Mouse (Mus musculus): ENCODE data around the gene Il2.

Gene Il2

GRCm38 (mm10) chr3:37125655-37126054 lies at the start of gene Il2:
Gene Il2 (minus strand): TSS chr3:37125959.
- no peaks in the 10 kb centered on the region for H3K36me3 ChIP-seq (ENCODE audit: insufficient read depth, low read length)
- no peaks in the 10 kb centered on the region for H3K4me1 ChIP-seq (replicated peaks; ENCODE audit: low read depth, low read length)
- no peaks in the 10 kb centered on the region for H3K9me3 ChIP-seq (ENCODE audit: low read length)
- H3K4me3 ChIP-seq (replicated peaks; ENCODE audit: low read length) = no peak within 1 kb of the TSS
- no peaks in the 10 kb centered on the region for H3K27me3 ChIP-seq (ENCODE audit: insufficient read depth, low read length)
- TF ChIP-seq CTCF (conservative IDR thresholded peaks at IDR 0.05; ENCODE audit: low read length) = no peak
- TF ChIP-seq NANOG (IDR thresholded peaks at IDR 0.05; ENCODE audit: borderline replicate concordance, low read length) = no peak
- no peak for TF ChIP-seq POU5F1 (IDR thresholded peaks at IDR 0.05; ENCODE audit: borderline replicate concordance, low read length)

- Histone ChIP-seq H3K27me3 (ENCODE audit: insufficient read depth, low read length) (no peaks in the 10 kb centered on the region), H3K9me3 (ENCODE audit: low read length) (peaks cover 5% of the 10 kb centered on the region; the same call in 1 of the 2 replicates), H3K36me3 (ENCODE audit: insufficient read depth, low read length) (no peaks in the 10 kb centered on the region), H3K4me3 (replicated peaks; ENCODE audit: low read length) (no peak overlapping the region), H3K4me1 (replicated peaks; ENCODE audit: low read depth, low read length) (no peaks in the 10 kb centered on the region)
- TF ChIP-seq NANOG (IDR thresholded peaks at IDR 0.05; ENCODE audit: borderline replicate concordance, low read length) = no peak
- no peak for TF ChIP-seq POU5F1 (IDR thresholded peaks at IDR 0.05; ENCODE audit: borderline replicate concordance, low read length)
- no peak for TF ChIP-seq CTCF (conservative IDR thresholded peaks at IDR 0.05; ENCODE audit: low read length)
Observed at GRCm38 (mm10) chr3:37174711-37175572, 49.2 kb upstream of the Il2 start.

GRCm38 (mm10) chr3:37173285-37173684 lies 47.5 kb upstream of the Il2 start:
- Histone ChIP-seq H3K9me3 (ENCODE audit: low read length) (peaks cover 5% of the 10 kb centered on the region; the same call in 1 of the 2 replicates), H3K4me3 (replicated peaks; ENCODE audit: low read length) (no peak overlapping the region), H3K4me1 (replicated peaks; ENCODE audit: low read depth, low read length) (no peaks in the 10 kb centered on the region), H3K27me3 (ENCODE audit: insufficient read depth, low read length) (no peaks in the 10 kb centered on the region), H3K36me3 (ENCODE audit: insufficient read depth, low read length) (no peaks in the 10 kb centered on the region)
- TF ChIP-seq NANOG (IDR thresholded peaks at IDR 0.05; ENCODE audit: borderline replicate concordance, low read length) (no peak), CTCF (conservative IDR thresholded peaks at IDR 0.05; ENCODE audit: low read length) (no peak), POU5F1 (IDR thresholded peaks at IDR 0.05; ENCODE audit: borderline replicate concordance, low read length) (no peak)

- no peaks in the 10 kb centered on the region for H3K27me3 ChIP-seq (ENCODE audit: insufficient read depth, low read length)
- H3K4me1 ChIP-seq (replicated peaks; ENCODE audit: low read depth, low read length) = no peaks in the 10 kb centered on the region
Observed at GRCm38 (mm10) chr3:37169283-37169682, 43.5 kb upstream of the Il2 start.

GRCm38 (mm10) chr3:37161096-37161495 lies 35.3 kb upstream of the Il2 start:
- TF ChIP-seq NANOG (IDR thresholded peaks at IDR 0.05; ENCODE audit: borderline replicate concordance, low read length) (no peak), CTCF (conservative IDR thresholded peaks at IDR 0.05; ENCODE audit: low read length) (no peak), POU5F1 (IDR thresholded peaks at IDR 0.05; ENCODE audit: borderline replicate concordance, low read length) (no peak)
- H3K36me3 ChIP-seq (ENCODE audit: insufficient read depth, low read length) = no peaks in the 10 kb centered on the region
- H3K4me3 ChIP-seq (replicated peaks; ENCODE audit: low read length) = no peak overlapping the region
- H3K27me3 ChIP-seq (ENCODE audit: insufficient read depth, low read length) = no peaks in the 10 kb centered on the region
- H3K9me3 ChIP-seq (ENCODE audit: low read length) = no peaks in the 10 kb centered on the region
- no peaks in the 10 kb centered on the region for H3K4me1 ChIP-seq (replicated peaks; ENCODE audit: low read depth, low read length)

More at GRCm38 (mm10) chr3:37169283-37169682, 43.5 kb upstream of the Il2 start:
- Histone ChIP-seq H3K36me3 (ENCODE audit: insufficient read depth, low read length) (no peaks in the 10 kb centered on the region), H3K9me3 (ENCODE audit: low read length) (peaks cover 5% of the 10 kb centered on the region; the same call in 1 of the 2 replicates), H3K4me3 (replicated peaks; ENCODE audit: low read length) (no peak overlapping the region)
- no peak for TF ChIP-seq NANOG (IDR thresholded peaks at IDR 0.05; ENCODE audit: borderline replicate concordance, low read length)
- no peak for TF ChIP-seq CTCF (conservative IDR thresholded peaks at IDR 0.05; ENCODE audit: low read length)
- TF ChIP-seq POU5F1 (IDR thresholded peaks at IDR 0.05; ENCODE audit: borderline replicate concordance, low read length) = no peak

- no peak overlapping the region for H3K4me3 ChIP-seq (replicated peaks; ENCODE audit: low read length)
- TF ChIP-seq CTCF (conservative IDR thresholded peaks at IDR 0.05; ENCODE audit: low read length) (no peak), NANOG (IDR thresholded peaks at IDR 0.05; ENCODE audit: borderline replicate concordance, low read length) (no peak), POU5F1 (IDR thresholded peaks at IDR 0.05; ENCODE audit: borderline replicate concordance, low read length) (no peak)
- H3K9me3 ChIP-seq (ENCODE audit: low read length) = no peaks in the 10 kb centered on the region
- no peaks in the 10 kb centered on the region for H3K27me3 ChIP-seq (ENCODE audit: insufficient read depth, low read length)
- H3K36me3 ChIP-seq (ENCODE audit: insufficient read depth, low read length) = no peaks in the 10 kb centered on the region
- H3K4me1 ChIP-seq (replicated peaks; ENCODE audit: low read depth, low read length) = no peaks in the 10 kb centered on the region
Observed at GRCm38 (mm10) chr3:37158246-37158645, 32.5 kb upstream of the Il2 start.

DNA sequence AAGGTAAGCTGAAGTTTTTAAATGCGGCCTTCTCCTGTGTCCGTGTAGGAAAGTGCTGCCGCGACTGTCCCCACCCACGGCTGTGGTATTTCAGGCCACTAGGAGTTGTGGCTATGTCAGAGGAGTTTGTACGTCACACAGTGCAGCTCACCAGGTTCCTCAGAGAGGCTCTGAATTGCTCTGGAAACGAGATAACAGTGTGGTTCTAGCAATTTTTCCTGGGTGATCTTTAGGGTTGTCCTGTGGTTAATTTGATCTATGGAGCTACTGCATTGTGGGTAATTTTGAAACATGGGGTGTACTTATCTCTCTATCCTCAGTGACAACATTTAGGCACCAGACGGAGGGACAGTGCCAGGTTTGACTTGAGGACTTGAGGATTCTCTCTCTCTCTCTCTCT lies 31.3 kb upstream of the Il2 start:
- TF ChIP-seq CTCF (conservative IDR thresholded peaks at IDR 0.05; ENCODE audit: low read length) (no peak), NANOG (IDR thresholded peaks at IDR 0.05; ENCODE audit: borderline replicate concordance, low read length) (no peak), POU5F1 (IDR thresholded peaks at IDR 0.05; ENCODE audit: borderline replicate concordance, low read length) (no peak)
- Histone ChIP-seq H3K36me3 (ENCODE audit: insufficient read depth, low read length) (no peaks in the 10 kb centered on the region), H3K27me3 (ENCODE audit: insufficient read depth, low read length) (no peaks in the 10 kb centered on the region), H3K4me3 (replicated peaks; ENCODE audit: low read length) (no peak overlapping the region), H3K4me1 (replicated peaks; ENCODE audit: low read depth, low read length) (no peaks in the 10 kb centered on the region), H3K9me3 (ENCODE audit: low read length) (no peaks in the 10 kb centered on the region)

DNA sequence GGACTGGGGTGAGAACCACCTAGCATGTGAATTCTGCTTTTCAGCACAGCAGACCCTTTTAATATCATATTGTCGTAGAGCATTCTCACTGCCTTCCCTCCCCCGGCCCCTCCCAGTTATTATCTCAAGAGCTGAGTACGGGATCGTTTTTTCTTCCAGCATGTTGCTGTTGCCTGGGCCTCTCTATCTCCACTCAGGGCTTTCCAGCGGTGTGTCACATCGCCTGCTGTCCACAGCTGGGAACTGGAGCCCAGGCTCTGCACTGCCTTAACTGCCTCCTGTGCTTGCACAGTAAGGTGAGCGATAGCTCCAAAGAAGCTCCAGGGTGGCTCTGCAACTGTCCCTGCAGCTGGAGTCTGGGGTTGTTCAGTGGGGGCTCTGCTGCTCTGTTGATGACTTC lies 28.6 kb upstream of the Il2 start:
- Histone ChIP-seq H3K9me3 (ENCODE audit: low read length) (no peaks in the 10 kb centered on the region), H3K4me1 (replicated peaks; ENCODE audit: low read depth, low read length) (no peaks in the 10 kb centered on the region), H3K4me3 (replicated peaks; ENCODE audit: low read length) (no peak overlapping the region), H3K27me3 (ENCODE audit: insufficient read depth, low read length) (no peaks in the 10 kb centered on the region), H3K36me3 (ENCODE audit: insufficient read depth, low read length) (no peaks in the 10 kb centered on the region)
- no peak for TF ChIP-seq NANOG (IDR thresholded peaks at IDR 0.05; ENCODE audit: borderline replicate concordance, low read length)
- no peak for TF ChIP-seq POU5F1 (IDR thresholded peaks at IDR 0.05; ENCODE audit: borderline replicate concordance, low read length)
